Mouse (Mus musculus) monocyte, adult 2 months (primary cell): ENCODE results near the gene Dscam.

ENCODE experiments used
- DNase-seq, 2 experiments: peaks; one replicate each; pipeline ENCODE4 v3.0.0; 2022; ENCODE audit warnings: low spot score in 2 of 2, low read depth in 1 of 2

The Dscam gene

DNA sequence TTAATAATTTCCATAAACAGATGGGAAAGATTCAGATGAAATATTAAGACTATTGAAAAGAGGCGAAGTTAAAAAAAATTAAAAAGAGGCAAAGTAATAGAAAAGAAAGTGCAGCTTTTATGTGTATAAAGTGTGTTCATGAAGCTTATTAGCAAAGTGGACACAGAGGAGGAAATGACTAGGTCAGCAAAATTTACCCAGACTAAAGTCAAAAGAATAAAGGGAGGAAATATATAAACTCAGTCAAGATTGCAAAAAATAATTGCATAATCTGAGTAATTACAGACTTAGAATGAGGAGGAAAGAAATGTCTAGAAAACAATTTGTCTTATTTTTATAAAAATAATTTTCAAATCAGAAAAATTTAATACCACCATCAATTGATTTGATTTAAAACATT lies 396.3 kb downstream of the Dscam start:
- DNase-seq = no peak

DNA sequence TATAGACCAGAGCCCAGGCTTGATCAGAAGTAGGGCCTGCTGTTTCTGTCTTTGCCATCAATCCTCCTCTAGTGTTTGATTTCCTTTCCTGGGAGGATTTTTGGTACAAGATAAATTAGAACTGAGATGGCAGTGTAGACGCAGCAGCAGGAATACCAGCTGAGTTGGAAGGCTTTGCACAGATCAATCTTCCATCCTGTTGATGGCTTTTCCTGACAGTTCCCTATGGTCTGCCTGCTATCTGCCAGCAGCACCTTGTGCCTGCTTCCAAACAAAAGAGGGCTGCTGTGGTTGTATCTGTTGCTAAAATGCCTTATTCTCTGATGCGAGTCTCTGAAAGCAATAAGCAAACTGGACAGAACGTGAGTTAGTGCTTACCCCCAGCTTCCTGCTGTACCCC lies 402.6 kb downstream of the Dscam start:
- DNase-seq = no peak

DNA sequence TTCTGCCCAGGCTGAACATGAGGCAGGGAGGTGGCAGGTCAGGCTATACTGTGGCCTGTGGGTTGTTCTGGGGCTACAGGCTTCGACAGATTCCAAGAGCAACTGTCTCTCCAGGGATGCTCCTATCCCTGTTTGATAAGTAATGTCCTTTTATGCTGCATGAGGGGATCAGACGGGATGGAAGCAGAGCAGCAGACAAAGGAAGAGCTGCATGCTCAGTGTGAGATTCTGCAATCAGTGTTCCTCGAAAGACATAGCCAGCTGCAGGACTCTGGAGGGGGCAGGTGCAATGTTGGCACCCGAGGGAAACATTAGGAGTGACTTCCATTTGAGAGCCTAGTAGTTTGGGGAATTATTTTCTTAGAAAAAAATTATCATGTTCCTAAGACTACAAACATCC lies 403.0 kb downstream of the Dscam start:
- DNase-seq = no peak

DNA sequence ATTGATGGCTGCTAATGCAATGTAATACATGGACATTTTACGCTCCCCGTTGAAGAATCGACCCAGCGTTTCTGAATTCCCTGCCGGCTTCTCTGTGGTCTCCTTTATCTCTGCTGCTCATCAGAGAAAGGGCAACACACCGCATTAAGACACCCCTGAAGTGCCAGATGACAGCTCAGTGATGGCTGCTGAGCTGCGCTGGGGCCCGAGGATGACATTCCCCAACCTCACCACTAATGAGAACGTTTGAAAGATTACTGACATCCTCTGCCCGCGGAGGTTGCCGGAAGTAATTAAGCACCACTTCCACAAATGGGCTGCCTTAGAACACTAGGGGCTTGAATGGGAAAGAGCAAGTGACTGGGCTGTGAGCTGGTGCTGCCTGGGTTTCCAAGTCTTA lies 409.3 kb downstream of the Dscam start:
- no peak for DNase-seq

GRCm38 (mm10) chr16:96759081-96759603 lies 411.4 kb downstream of the Dscam start:
- DNase-seq = no peak

- DNase-seq = no peak
Observed at GRCm38 (mm10) chr16:96758381-96758780, 412.2 kb downstream of the Dscam start.

DNA sequence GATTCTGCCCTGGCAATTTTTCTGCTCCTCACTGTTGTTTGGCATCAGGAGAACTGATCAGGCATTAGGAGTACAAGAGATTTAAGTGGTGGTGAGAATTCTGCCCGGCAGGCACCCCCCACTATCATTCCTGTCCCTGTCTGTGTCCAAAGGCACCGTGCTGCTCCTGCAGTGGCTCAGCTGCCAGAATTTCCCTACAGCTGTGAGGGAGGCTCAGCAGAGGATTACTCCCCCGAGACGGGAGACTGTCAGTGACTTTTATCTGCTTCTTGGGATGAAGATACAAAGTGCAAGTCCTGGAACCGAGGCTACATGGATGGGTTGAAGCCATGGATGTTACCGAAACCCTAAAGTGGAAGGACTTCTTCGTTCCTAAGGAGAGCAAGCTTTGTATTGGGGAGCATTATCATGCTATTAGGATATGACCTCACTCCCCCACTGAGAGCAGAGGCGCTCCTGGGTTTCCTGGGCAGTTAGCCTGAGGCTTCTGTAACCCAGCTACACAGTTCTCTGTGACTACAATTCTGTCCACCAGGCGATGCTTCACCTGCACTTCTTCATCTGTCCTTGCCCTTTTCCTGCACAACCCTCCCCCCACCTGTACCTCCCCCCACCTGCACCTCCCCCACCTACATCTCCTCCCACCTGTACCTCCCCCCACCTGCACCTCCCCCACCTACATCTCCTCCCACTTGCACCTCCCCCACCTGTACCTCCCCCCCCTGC lies 412.8 kb downstream of the Dscam start:
- no peak for DNase-seq

- DNase-seq = no peak
Observed at GRCm38 (mm10) chr16:96756994-96757393, 413.6 kb downstream of the Dscam start.

DNA sequence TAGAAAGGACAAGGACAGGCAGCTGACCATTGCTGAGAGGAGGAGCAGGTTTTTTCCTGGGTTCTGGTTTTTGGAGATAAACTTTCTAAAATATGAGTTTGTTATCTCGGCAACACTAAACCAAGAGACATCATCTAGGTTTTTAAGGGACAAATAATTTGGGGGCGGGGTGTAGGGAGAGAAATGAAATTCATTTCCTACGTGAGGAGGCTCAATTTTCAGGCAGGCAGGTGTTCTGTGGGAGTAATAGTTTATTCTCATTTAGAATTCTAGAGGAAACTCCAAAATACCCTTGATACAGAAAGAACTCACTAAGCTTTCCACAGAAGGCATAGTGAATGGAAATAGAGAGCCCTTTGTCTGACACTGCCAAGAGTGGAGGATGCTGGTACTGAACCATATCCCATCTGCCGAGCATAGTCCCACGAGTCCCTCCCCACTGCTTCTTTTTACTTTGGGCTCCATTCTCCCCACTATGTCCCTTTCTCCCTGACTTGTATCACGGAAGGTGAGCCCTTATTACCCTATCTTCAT lies 415.5 kb downstream of the Dscam start:
- no peak for DNase-seq

DNA sequence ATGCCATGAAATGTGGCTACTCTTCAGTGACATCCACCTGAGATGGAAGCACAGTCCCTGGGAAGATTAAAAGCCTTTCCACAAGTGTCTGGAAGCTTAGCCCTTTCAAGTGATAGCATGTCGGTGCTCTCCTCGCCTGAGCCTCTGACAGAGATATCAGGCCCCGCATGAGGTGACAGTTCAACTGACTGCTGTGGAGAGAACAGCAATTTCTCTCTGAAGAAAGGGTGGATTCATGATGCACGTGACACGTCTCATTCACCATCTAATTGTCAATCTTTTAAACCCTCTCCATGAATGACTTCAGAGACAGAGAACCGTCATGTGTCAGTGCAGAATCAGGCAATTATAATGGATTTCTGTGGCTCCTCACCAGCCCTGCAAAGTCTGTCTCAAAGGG lies 416.2 kb downstream of the Dscam start:
- DNase-seq = no peak

DNA sequence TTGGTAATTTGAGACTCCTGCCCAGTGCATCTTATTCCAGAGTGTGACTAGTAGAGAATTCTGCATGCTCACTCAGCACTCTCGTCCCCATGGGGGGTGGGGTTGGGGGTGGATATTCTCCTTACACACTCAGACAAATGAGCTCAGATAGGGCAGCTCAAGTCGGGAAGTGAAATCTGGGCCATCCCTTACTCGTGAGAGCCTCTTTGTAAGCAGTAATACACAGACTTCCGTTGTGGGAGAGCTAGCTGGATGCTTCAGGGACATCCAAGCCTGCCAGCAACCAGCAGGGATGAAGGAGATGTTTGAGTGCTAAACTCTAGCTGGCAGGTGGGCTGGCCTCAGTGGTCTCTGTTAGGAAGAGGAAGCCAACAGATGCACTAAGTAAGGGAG lies 416.8 kb downstream of the Dscam start:
- DNase-seq = no peak

DNA sequence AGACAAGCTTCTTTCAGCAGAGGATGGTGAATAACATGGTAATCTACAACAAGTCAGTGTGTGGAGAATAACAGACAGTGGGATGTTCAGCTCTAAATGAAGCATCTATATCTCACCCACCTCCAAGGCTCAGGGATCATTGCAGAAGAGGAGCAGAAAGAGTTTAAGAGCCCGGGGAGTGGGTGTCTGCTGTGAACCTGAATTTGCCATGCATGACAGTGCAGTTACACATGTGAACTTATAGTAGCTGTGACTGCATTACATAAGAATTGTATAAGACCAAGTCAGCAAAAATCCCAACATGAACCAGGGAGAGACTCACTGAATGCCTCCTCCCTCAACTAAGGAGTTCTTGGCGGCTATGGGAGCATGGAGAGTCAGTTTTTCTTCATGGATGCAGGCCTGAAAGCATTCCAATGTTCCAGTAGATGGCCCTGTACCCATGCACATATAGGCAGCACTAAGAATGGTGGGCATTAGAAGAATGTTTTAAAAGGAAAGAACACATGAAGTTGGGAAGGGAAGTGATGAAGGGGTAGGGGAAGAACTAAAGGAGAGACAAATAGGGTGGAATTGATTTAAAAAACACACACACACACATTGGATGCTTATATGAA lies 417.3 kb downstream of the Dscam start:
- no peak for DNase-seq

GRCm38 (mm10) chr16:96742475-96743255 lies 427.9 kb downstream of the Dscam start:
- DNase-seq = no peak

- no peak for DNase-seq
Observed at GRCm38 (mm10) chr16:96741336-96741735, 429.2 kb downstream of the Dscam start.

- no peak for DNase-seq
Observed at GRCm38 (mm10) chr16:96740073-96741055, 430.2 kb downstream of the Dscam start.

DNA sequence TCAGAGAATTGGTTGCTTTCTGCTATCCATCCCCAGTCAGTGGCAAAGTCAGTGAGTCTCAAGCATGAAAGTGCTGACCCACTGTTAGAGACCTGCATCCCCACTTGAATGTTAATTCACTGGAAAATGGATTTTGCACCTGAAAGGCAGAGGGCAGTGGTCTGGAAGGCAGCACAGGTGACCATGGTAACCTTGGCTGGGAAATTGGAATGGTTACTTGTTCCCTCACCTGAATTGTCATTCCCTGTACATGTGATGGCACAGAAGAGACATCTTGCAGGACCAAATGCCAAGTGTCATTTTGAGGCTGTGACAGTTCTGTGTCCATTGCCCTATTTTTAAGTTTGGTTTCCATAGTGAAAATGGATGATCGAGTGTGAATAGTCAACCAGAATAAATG lies 434.1 kb downstream of the Dscam start:
- DNase-seq = no peak

- no peak for DNase-seq
Observed at GRCm38 (mm10) chr16:96730881-96731280, 439.7 kb downstream of the Dscam start.

DNA sequence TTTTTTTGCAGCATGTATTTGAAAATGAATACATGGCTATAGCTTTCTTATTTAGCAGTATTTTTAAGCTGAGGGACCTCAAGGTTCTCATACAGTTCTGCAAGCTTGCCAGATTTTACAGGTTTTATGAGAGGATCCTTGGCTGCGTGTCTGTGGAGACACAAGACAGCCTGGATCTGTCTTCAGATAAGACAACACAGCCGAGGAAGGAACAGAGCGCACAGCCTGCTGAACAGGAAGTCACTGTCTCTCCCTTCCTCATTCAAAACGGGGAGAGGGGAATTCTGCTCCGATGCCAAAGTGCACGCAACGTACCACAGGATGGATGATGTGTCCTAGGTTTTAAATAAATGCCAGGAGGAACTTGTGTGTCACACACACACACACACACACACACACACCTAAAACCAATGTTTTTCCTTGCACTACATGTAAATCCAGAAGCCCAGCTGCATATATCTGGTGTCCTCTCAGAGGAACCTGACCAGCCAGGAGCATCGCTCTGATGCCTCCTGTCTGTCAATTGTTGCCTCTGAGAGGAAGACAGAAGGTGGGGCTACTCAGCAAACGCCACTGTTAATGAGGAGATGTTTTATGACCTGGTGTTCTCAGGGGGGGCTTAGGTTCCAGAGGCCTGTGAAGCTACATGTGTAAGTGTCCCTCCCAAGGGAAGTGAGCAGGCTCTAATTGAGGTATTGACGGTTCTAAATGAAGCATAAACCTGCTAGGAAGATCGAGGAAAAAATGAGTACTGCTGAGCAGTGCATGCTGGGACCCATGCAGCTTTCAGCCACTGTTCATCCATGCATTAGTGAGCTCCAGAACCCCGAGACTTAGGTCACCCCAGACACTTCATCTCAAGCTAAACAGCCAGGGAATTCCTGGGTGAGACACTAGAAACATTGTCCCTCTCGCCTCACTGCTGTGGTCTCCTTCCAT lies 442.4 kb downstream of the Dscam start:
- DNase-seq = no peak

GRCm38 (mm10) chr16:96725071-96725724 lies 445.4 kb downstream of the Dscam start:
- no peak for DNase-seq
